In genomic region chr4:109700727-109701126, GRCm38 (mm10) we compare ENCODE assay signal across 4 mouse cellular contexts. TPM values are rescaled to one million over a fixed set of nuclear protein-coding genes. Genes with fewer than 3 reads are reported as not detected.
A peak's percentile ranks its signal among the peaks of the same experiment; 100 is the strongest.
DNase-seq lines count a peak whose midpoint lies in the region; ATAC-seq lines count a peak whose summit lies in the region.
"Not testable (repeated sequence)": the region's sequence is repeated elsewhere in the genome, so short reads cannot be mapped to it uniquely, and the experiment has no call there.

No protein-coding gene starts in this region.

- H3K4me3 ChIP-seq in liver, embryonic 11.5 days (ENCODE audit: low read depth, low read length); liver, embryonic 13.5 days (replicated peaks); liver, embryonic 15.5 days (replicated peaks): not testable (repeated sequence)

- not testable (repeated sequence) for H3K9me3 ChIP-seq in liver, embryonic 11.5 days (ENCODE audit: control insufficient read depth, low read length); liver, embryonic 13.5 days (replicated peaks); liver, embryonic 15.5 days (replicated peaks)

- H3K9ac ChIP-seq in liver, embryonic 11.5 days (ENCODE audit: low read depth, low read length); liver, embryonic 13.5 days; liver, embryonic 15.5 days: not testable (repeated sequence)

- H3K36me3 ChIP-seq in liver, embryonic 11.5 days (ENCODE audit: control insufficient read depth, insufficient read depth, low read length); liver, embryonic 13.5 days; liver, embryonic 15.5 days (replicated peaks): not testable (repeated sequence)

- not testable (repeated sequence) for H3K4me2 ChIP-seq in liver, embryonic 11.5 days; liver, embryonic 13.5 days; liver, embryonic 15.5 days

- ATAC-seq in liver, embryonic 11.5 days (replicated peaks; ENCODE audit: low FRiP score) = peak; percentile 61
- ATAC-seq in liver, embryonic 13.5 days (ENCODE audit: low read depth) = peak; percentile 73
- ATAC-seq in liver, embryonic 15.5 days (ENCODE audit: insufficient read depth) = peak; percentile 42; the same call in 1 of the 2 replicates
- ATAC-seq in megakaryocyte progenitor cell, adult 5-6 weeks (replicated peaks; ENCODE audit: poor library complexity) = peak; percentile 48

- not testable (repeated sequence) for H3K27me3 ChIP-seq in liver, embryonic 11.5 days (replicated peaks; ENCODE audit: control insufficient read depth, insufficient read depth, low read length); liver, embryonic 13.5 days; liver, embryonic 15.5 days

- not testable (repeated sequence) for H3K4me1 ChIP-seq in liver, embryonic 11.5 days (replicated peaks; ENCODE audit: control insufficient read depth, insufficient read depth, low read length); liver, embryonic 15.5 days (replicated peaks)
- H3K4me1 ChIP-seq in liver, embryonic 13.5 days (replicated peaks) = peaks cover 13% of the 10 kb centered on the region

- not testable (repeated sequence) for H3K27ac ChIP-seq in liver, embryonic 11.5 days (ENCODE audit: low read depth, low read length); liver, embryonic 13.5 days; liver, embryonic 15.5 days (replicated peaks)

- not testable (repeated sequence) for DNase-seq in liver, embryonic 11.5 days (ENCODE audit: low spot score)
- peak; percentile 17 for DNase-seq in liver, embryonic 13.5 days

- WGBS in liver, embryonic 11.5 days = 73% methylated on average over 3 of the region's 3 CpGs
- WGBS in liver, embryonic 13.5 days (ENCODE audit: insufficient replicate concordance) = 34% methylated on average over 3 of the region's 3 CpGs
- WGBS in liver, embryonic 15.5 days (ENCODE audit: insufficient replicate concordance) = 33% methylated on average over 3 of the region's 3 CpGs

RNA-seq across cellular contexts. Expression of gene Faf1, which starts 24.3 kb away (rescaled TPM):
- polyA plus RNA-seq in liver, embryonic 11.5 days (2014; fragmentation: Nextera tagmentation; extraction: Ambion mirVana) = 28.7 and 32.6 TPM in 2 replicates
- 16.5 and 18.6 TPM in 2 replicates for polyA plus RNA-seq in liver, embryonic 13.5 days (2015; fragmentation: Nextera tagmentation; extraction: Ambion mirVana)
- polyA plus RNA-seq in liver, embryonic 15.5 days (2015; fragmentation: Nextera tagmentation; extraction: Ambion mirVana) = 13.9 and 14.5 TPM in 2 replicates
- 42.8 and 47.9 TPM in 2 replicates for total RNA-seq in megakaryocyte progenitor cell, adult 5-6 weeks (2015)
- total RNA-seq in megakaryocyte progenitor cell, adult 5-6 weeks (2017) = 41.4 and 54.7 TPM in 2 replicates

RNA-seq across cellular contexts. Expression of gene Cdkn2c, which starts 33.7 kb away (rescaled TPM):
- 6.8 and 7.3 TPM in 2 replicates for polyA plus RNA-seq in liver, embryonic 11.5 days (2014; fragmentation: Nextera tagmentation; extraction: Ambion mirVana)
- polyA plus RNA-seq in liver, embryonic 13.5 days (2015; fragmentation: Nextera tagmentation; extraction: Ambion mirVana) = 13.2 and 16.2 TPM in 2 replicates
- 14.9 and 15.3 TPM in 2 replicates for polyA plus RNA-seq in liver, embryonic 15.5 days (2015; fragmentation: Nextera tagmentation; extraction: Ambion mirVana)
- total RNA-seq in megakaryocyte progenitor cell, adult 5-6 weeks (2015) = 27.6 and 28.8 TPM in 2 replicates
- total RNA-seq in megakaryocyte progenitor cell, adult 5-6 weeks (2017) = 32.7 and 40.3 TPM in 2 replicates
